Mouse (Mus musculus) liver, postnatal 0 days (tissue): ENCODE results near the gene Gdf7. TPM values are rescaled to one million over a fixed set of nuclear protein-coding genes. Genes with fewer than 3 reads are reported as not detected.

Source experiments
- ATAC-seq: fragments of 200-750 bp; cut with Nextera tagmentation; 2 replicates; pipeline ENCODE4 v1.8.0; 2017; ENCODE audit warnings: mild to moderate bottlenecking, moderate library complexity
- DNase-seq: peaks from one replicate; pipeline ENCODE4 v3.0.0-alpha.2; 2016
- H3K27ac ChIP-seq: fragments of 300-500 bp; sonication (generic); 2 replicates; pipeline ENCODE4 v1.5.1; 2014; ENCODE audit warnings: antibody characterized with exemption, moderate library complexity, mild to moderate bottlenecking, low read depth
- H3K27me3 ChIP-seq: fragments of 300-500 bp; sonication (generic); 2 replicates; pipeline ENCODE4 v1.6.1; 2014; ENCODE audit warnings: low read length, control low read depth, mixed read lengths; ENCODE audit not compliant: insufficient read depth
- H3K36me3 ChIP-seq: fragments of 300-500 bp; sonication (generic); replicated peaks from 2 replicates; pipeline ENCODE4 v1.6.1; 2014; ENCODE audit warnings: mild to moderate bottlenecking, control low read depth, low read length, moderate library complexity, mixed read lengths; ENCODE audit not compliant: insufficient read depth
- H3K4me1 ChIP-seq: fragments of 300-500 bp; sonication (generic); 2 replicates; pipeline ENCODE4 v1.6.1; 2014; ENCODE audit warnings: antibody characterized with exemption, mild to moderate bottlenecking, control low read depth; ENCODE audit not compliant: insufficient read depth
- H3K4me2 ChIP-seq: fragments of 300-500 bp; sonication (generic); 2 replicates; pipeline ENCODE4 v1.6.1; 2014; ENCODE audit warnings: low read depth, mild to moderate bottlenecking, low read length, moderate library complexity, mixed read lengths
- H3K4me3 ChIP-seq: fragments of 300-500 bp; sonication (generic); 2 replicates; pipeline ENCODE4 v1.5.1; 2014; ENCODE audit warnings: low read depth, low read length
- H3K9ac ChIP-seq: fragments of 300-500 bp; sonication (generic); replicated peaks from 2 replicates; pipeline ENCODE4 v1.6.1; 2014; ENCODE audit warnings: mild to moderate bottlenecking, moderate library complexity
- H3K9me3 ChIP-seq: fragments of 300-500 bp; sonication (generic); 2 replicates; pipeline ENCODE4 v1.6.1; 2016; ENCODE audit warnings: mild to moderate bottlenecking, control low read depth, low read length, mixed read lengths
- CTCF ChIP-seq: sonication (generic); IDR thresholded peaks from 2 replicates; pipeline ENCODE4 v1.5.1; 2016; ENCODE audit warnings: antibody characterized with exemption, low read depth
- EP300 ChIP-seq: IDR thresholded peaks from 2 replicates; pipeline ENCODE4 v1.6.1; 2016; ENCODE audit warnings: antibody characterized with exemption, low read depth, mild to moderate bottlenecking
- WGBS: fragments of 180-500 bp; shearing (Covaris S2); extraction: QIAGEN DNeasy Blood & Tissue Kit; methylation state at CpG from one replicate; pipeline ENCODE4 v1.1.7; 2014; ENCODE audit not compliant: insufficient replicate concordance; 5-methylcytosine and 5-hydroxymethylcytosine counted together
- polyA plus RNA-seq: library from polyadenylated mRNA; unstranded; fragments of >200 nt; fragmentation: Nextera tagmentation; extraction: Ambion mirVana; gene quantifications from 2 replicates; pipeline ENCODE4 v1.2.1, GENCODE M21; 2015

Gdf7 gene
- polyA plus RNA-seq, 1 experiment from 2014 or later = not detected

GRCm38 (mm10) chr12:8301011-8301814, 541 bp downstream of the Gdf7 start:
- DNase-seq (no peak), ATAC-seq (no peak)
- Histone ChIP-seq H3K27ac (no peak overlapping the region), H3K27me3 (peaks cover 91% of the 10 kb centered on the region), H3K9ac (no peak overlapping the region), H3K36me3 (no peaks in the 10 kb centered on the region), H3K4me3 (peak overlapping the region; percentile 38), H3K4me2 (peak overlapping the region; percentile 64), H3K4me1 (peaks cover 9% of the 10 kb centered on the region), H3K9me3 (no peaks in the 10 kb centered on the region)
- 9% methylated on average over 41 of the region's 46 CpGs for whole genome bisulfite sequencing
- TF ChIP-seq CTCF (no peak), EP300 (no peak)

- Histone ChIP-seq H3K4me2 (no peak overlapping the region), H3K36me3 (no peaks in the 10 kb centered on the region), H3K27ac (no peak overlapping the region), H3K4me1 (peaks cover 9% of the 10 kb centered on the region), H3K9ac (no peak overlapping the region), H3K4me3 (no peak overlapping the region), H3K9me3 (no peaks in the 10 kb centered on the region), H3K27me3 (peaks cover 89% of the 10 kb centered on the region)
- TF ChIP-seq CTCF (no peak), EP300 (no peak)
- 37% methylated on average over 5 of the region's 5 CpGs for WGBS
- ATAC-seq (no peak), DNase-seq (no peak)
Observed at GRCm38 (mm10) chr12:8300521-8300920, 1.2 kb downstream of the Gdf7 start.

- no peaks in the 10 kb centered on the region for H3K9me3 ChIP-seq
- ATAC-seq (no peak), DNase-seq (no peak)
- no peak overlapping the region for H3K27ac ChIP-seq
- H3K4me1 ChIP-seq = peaks cover 9% of the 10 kb centered on the region
- no peaks in the 10 kb centered on the region for H3K36me3 ChIP-seq
- H3K27me3 ChIP-seq = peaks cover 89% of the 10 kb centered on the region
- no peak overlapping the region for H3K9ac ChIP-seq
- no peak overlapping the region for H3K4me3 ChIP-seq
- no peak overlapping the region for H3K4me2 ChIP-seq
- TF ChIP-seq CTCF (no peak), EP300 (no peak)
- WGBS = 16% methylated on average over 10 of the region's 10 CpGs
Observed at GRCm38 (mm10) chr12:8300111-8300480, 1.7 kb downstream of the Gdf7 start.

GRCm38 (mm10) chr12:8299143-8300110, 2.3 kb downstream of the Gdf7 start:
- Histone ChIP-seq H3K27me3 (peaks cover 88% of the 10 kb centered on the region), H3K9ac (no peak overlapping the region), H3K4me1 (peaks cover 9% of the 10 kb centered on the region), H3K36me3 (no peaks in the 10 kb centered on the region), H3K4me3 (peak overlapping the region; percentile 27; the same call in 1 of the 2 replicates), H3K9me3 (no peaks in the 10 kb centered on the region), H3K4me2 (no peak overlapping the region), H3K27ac (no peak overlapping the region)
- no peak for DNase-seq
- TF ChIP-seq EP300 = no peak
- TF ChIP-seq CTCF = no peak
- WGBS = 9% methylated on average over 34 of the region's 34 CpGs
- ATAC-seq = no peak

GRCm38 (mm10) chr12:8298361-8299142, 3.2 kb downstream of the Gdf7 start:
- H3K4me2 ChIP-seq = peak overlapping the region; percentile 58
- ATAC-seq (no peak), DNase-seq (no peak)
- peaks cover 80% of the 10 kb centered on the region for H3K27me3 ChIP-seq
- H3K27ac ChIP-seq = no peak overlapping the region
- H3K9ac ChIP-seq = no peak overlapping the region
- peak overlapping the region; percentile 27 for H3K4me3 ChIP-seq
- no peaks in the 10 kb centered on the region for H3K9me3 ChIP-seq
- H3K4me1 ChIP-seq = peaks cover 9% of the 10 kb centered on the region
- 4% methylated on average over 79 of the region's 85 CpGs for WGBS
- TF ChIP-seq CTCF (no peak), EP300 (no peak)
- no peaks in the 10 kb centered on the region for H3K36me3 ChIP-seq
